Mouse (Mus musculus): ENCODE data around the gene Iqcm. TPM values are rescaled to one million over a fixed set of nuclear protein-coding genes. Genes with fewer than 3 reads are reported as not detected.
"Not testable (repeated sequence)": the region's sequence is repeated elsewhere in the genome, so short reads cannot be mapped to it uniquely, and the experiment has no call there.

Iqcm gene
- polyA plus RNA-seq (2012; ENCODE audit: insufficient read depth, insufficient read length, low replicate concordance, missing spikeins), result not detected in 2 replicates

DNA sequence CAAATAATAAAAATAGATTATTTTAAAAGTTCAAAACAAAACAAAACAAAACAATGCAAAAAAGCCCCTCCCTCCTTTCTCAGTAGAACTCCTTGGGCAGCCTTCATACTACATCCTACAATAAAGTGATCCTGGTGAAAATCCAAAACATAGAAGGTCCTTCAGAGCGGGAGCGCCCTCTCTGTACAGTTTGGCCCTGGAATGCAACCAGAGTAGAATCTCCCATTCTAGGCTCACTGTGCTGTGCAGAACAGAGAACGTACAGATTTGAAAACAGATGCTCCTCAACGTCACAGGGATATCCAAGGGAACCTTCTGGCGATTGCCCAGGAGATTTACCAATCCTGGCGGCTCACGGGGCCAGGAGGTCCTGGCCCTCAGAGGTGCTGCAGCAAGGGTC is at the start of gene Iqcm:
Iqcm (plus strand) TSS at position 301 of the 400 bp plus-strand sequence.
- no peaks in the 10 kb centered on the region for H3K4me1 ChIP-seq (ENCODE audit: control insufficient read depth, insufficient read depth, low read length)
- no peak within 1 kb of the TSS for H3K27ac ChIP-seq (ENCODE audit: insufficient read depth, low read depth, low read length)
- 94% methylated on average over 7 of the region's 7 CpGs for WGBS
- no peak for TF ChIP-seq CTCF (IDR thresholded peaks at IDR 0.05; ENCODE audit: insufficient read depth, low read depth, low read length)
- TF ChIP-seq POLR2A (IDR thresholded peaks at IDR 0.05; ENCODE audit: insufficient read depth, low read depth, low read length), result no peak
- no peak within 1 kb of the TSS for H3K4me3 ChIP-seq (ENCODE audit: insufficient read depth, low read depth, low read length)

- TF ChIP-seq CTCF (IDR thresholded peaks at IDR 0.05; ENCODE audit: insufficient read depth, low read depth, low read length) (no peak), POLR2A (IDR thresholded peaks at IDR 0.05; ENCODE audit: insufficient read depth, low read depth, low read length) (no peak)
- Histone ChIP-seq H3K4me1 (ENCODE audit: control insufficient read depth, insufficient read depth, low read length) (no peaks in the 10 kb centered on the region), H3K4me3 (ENCODE audit: insufficient read depth, low read depth, low read length) (no peak within 1 kb of the TSS), H3K27ac (ENCODE audit: insufficient read depth, low read depth, low read length) (no peak within 1 kb of the TSS)
- WGBS, result 98% methylated on average over 5 of the region's 5 CpGs
Measured at GRCm38 (mm10) chr8:75406489-75406888, 42.0 kb upstream of the Iqcm start, which contains the start of gene Gm10358. Gm10358 (minus strand) TSS chr8:75406589.

DNA sequence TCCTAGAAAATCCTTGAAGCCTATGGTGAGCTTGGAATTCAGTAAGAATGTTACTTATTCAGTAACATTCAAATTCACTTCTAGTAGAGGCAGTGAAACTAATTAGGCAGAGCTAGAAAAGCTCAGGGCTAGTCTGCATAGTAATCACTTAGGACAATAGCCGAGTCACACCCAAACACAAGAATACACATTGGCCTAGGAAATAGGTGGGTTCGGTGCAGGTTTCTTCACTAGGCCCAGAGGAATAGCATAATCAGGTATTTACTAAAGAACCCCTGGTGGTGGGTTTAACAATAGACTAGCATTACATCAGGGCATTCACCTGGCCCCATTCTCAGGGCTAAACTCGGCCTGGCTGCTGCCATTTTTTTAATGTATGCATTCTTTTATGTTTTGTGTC is 32.8 kb upstream of the Iqcm start:
- not testable (repeated sequence) for H3K4me3 ChIP-seq (ENCODE audit: insufficient read depth, low read depth, low read length); H3K27ac ChIP-seq (ENCODE audit: insufficient read depth, low read depth, low read length); H3K4me1 ChIP-seq (ENCODE audit: control insufficient read depth, insufficient read depth, low read length)
- 67% methylated on average over 3 of the region's 3 CpGs for WGBS

- no peak for TF ChIP-seq CTCF (IDR thresholded peaks at IDR 0.05; ENCODE audit: insufficient read depth, low read depth, low read length)
- TF ChIP-seq POLR2A (IDR thresholded peaks at IDR 0.05; ENCODE audit: insufficient read depth, low read depth, low read length), result no peak
- Histone ChIP-seq H3K4me1 (ENCODE audit: control insufficient read depth, insufficient read depth, low read length) (no peaks in the 10 kb centered on the region), H3K27ac (ENCODE audit: insufficient read depth, low read depth, low read length) (no peak overlapping the region), H3K4me3 (ENCODE audit: insufficient read depth, low read depth, low read length) (no peak overlapping the region)
- WGBS, result 80% methylated on average over 1 of the region's 1 CpGs
Measured at GRCm38 (mm10) chr8:75476756-75477155, 28.3 kb downstream of the Iqcm start.

DNA sequence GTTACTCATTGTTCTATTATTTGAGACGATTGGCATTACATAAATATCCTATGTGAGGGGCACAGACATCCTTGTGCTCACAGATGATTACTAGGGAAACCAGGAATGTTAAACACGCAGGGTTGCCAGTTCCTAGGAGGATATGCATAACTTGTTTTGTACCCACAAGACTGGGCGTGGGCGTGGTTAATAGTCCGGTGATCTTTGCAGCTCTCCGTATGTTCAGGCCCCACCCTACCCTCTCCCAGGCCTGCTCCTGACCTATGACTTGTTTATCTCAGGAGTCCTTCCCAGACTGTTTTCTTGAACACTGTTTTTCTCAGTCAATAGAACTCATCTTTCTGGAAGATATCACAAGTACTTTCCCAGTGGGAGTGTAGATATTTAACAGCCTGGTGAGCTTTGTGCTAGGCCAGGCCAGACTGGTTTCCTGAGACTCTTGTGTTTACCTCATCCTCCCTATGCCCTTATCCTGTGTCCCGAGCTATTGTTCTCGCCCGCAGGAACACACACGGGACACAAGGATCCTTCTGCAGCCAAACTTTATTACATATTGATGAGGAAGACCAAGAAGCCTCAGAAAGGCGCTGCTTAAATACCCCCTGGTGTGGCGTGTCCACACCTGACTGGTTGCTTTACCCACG is 40.7 kb downstream of the Iqcm start:
- TF ChIP-seq POLR2A (IDR thresholded peaks at IDR 0.05; ENCODE audit: insufficient read depth, low read depth, low read length), result no peak
- TF ChIP-seq CTCF (IDR thresholded peaks at IDR 0.05; ENCODE audit: insufficient read depth, low read depth, low read length), result no peak
- H3K4me3 ChIP-seq (ENCODE audit: insufficient read depth, low read depth, low read length), result no peak overlapping the region
- no peaks in the 10 kb centered on the region for H3K4me1 ChIP-seq (ENCODE audit: control insufficient read depth, insufficient read depth, low read length)
- 86% methylated on average over 13 of the region's 13 CpGs for WGBS
- H3K27ac ChIP-seq (ENCODE audit: insufficient read depth, low read depth, low read length), result no peak overlapping the region

GRCm38 (mm10) chr8:75509299-75509698 is 60.8 kb downstream of the Iqcm start:
- Histone ChIP-seq H3K4me1 (ENCODE audit: control insufficient read depth, insufficient read depth, low read length) (no peaks in the 10 kb centered on the region), H3K4me3 (ENCODE audit: insufficient read depth, low read depth, low read length) (no peak overlapping the region), H3K27ac (ENCODE audit: insufficient read depth, low read depth, low read length) (no peak overlapping the region)
- TF ChIP-seq POLR2A (IDR thresholded peaks at IDR 0.05; ENCODE audit: insufficient read depth, low read depth, low read length) (no peak), CTCF (IDR thresholded peaks at IDR 0.05; ENCODE audit: insufficient read depth, low read depth, low read length) (no peak)
- WGBS, result 69% methylated on average over 1 of the region's 1 CpGs

DNA sequence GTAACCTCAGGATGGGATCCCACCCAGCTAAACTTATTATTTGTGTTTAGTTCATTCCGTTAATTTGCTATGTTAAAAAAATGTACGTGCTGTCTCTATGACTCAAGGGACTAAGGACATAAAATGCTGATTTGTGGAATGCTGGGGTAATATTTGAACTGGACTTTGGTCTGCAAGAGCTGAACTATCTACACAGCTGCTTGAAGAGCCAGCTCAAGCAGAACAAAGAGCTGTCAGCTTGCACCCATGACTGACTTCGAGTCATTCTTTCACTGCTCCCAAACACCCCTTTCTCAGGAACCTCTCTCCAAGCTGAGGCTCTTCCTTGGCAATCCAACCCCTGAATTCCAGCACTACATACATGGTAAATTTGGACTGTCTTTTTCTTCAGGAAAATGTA is 65.3 kb downstream of the Iqcm start:
- H3K4me1 ChIP-seq (ENCODE audit: control insufficient read depth, insufficient read depth, low read length), result no peaks in the 10 kb centered on the region
- no peak overlapping the region for H3K27ac ChIP-seq (ENCODE audit: insufficient read depth, low read depth, low read length)
- TF ChIP-seq POLR2A (IDR thresholded peaks at IDR 0.05; ENCODE audit: insufficient read depth, low read depth, low read length) (no peak), CTCF (IDR thresholded peaks at IDR 0.05; ENCODE audit: insufficient read depth, low read depth, low read length) (no peak)
- WGBS, result 77% methylated on average over 3 of the region's 3 CpGs
- H3K4me3 ChIP-seq (ENCODE audit: insufficient read depth, low read depth, low read length), result no peak overlapping the region

- no peak overlapping the region for H3K4me3 ChIP-seq (ENCODE audit: insufficient read depth, low read depth, low read length)
- 95% methylated on average over 3 of the region's 3 CpGs for WGBS
- H3K27ac ChIP-seq (ENCODE audit: insufficient read depth, low read depth, low read length), result no peak overlapping the region
- TF ChIP-seq POLR2A (IDR thresholded peaks at IDR 0.05; ENCODE audit: insufficient read depth, low read depth, low read length), result no peak
- no peak for TF ChIP-seq CTCF (IDR thresholded peaks at IDR 0.05; ENCODE audit: insufficient read depth, low read depth, low read length)
- no peaks in the 10 kb centered on the region for H3K4me1 ChIP-seq (ENCODE audit: control insufficient read depth, insufficient read depth, low read length)
Measured at GRCm38 (mm10) chr8:75549284-75549683, 100.8 kb downstream of the Iqcm start.

GRCm38 (mm10) chr8:75596281-75596680 is 147.8 kb downstream of the Iqcm start:
- H3K4me1 ChIP-seq (ENCODE audit: control insufficient read depth, insufficient read depth, low read length), result no peaks in the 10 kb centered on the region
- WGBS, result 84% methylated on average over 2 of the region's 2 CpGs
- H3K4me3 ChIP-seq (ENCODE audit: insufficient read depth, low read depth, low read length), result no peak overlapping the region
- TF ChIP-seq POLR2A (IDR thresholded peaks at IDR 0.05; ENCODE audit: insufficient read depth, low read depth, low read length) (no peak), CTCF (IDR thresholded peaks at IDR 0.05; ENCODE audit: insufficient read depth, low read depth, low read length) (no peak)
- no peak overlapping the region for H3K27ac ChIP-seq (ENCODE audit: insufficient read depth, low read depth, low read length)

GRCm38 (mm10) chr8:75642958-75643357 is 194.5 kb downstream of the Iqcm start:
- Histone ChIP-seq H3K4me3 (ENCODE audit: insufficient read depth, low read depth, low read length) (no peak overlapping the region), H3K4me1 (ENCODE audit: control insufficient read depth, insufficient read depth, low read length) (no peaks in the 10 kb centered on the region), H3K27ac (ENCODE audit: insufficient read depth, low read depth, low read length) (no peak overlapping the region)
- 96% methylated on average over 3 of the region's 3 CpGs for WGBS
- TF ChIP-seq CTCF (IDR thresholded peaks at IDR 0.05; ENCODE audit: insufficient read depth, low read depth, low read length) (no peak), POLR2A (IDR thresholded peaks at IDR 0.05; ENCODE audit: insufficient read depth, low read depth, low read length) (no peak)
